Mouse (Mus musculus) c-Kit-positive CD71-positive TER-119-negative erythroid progenitor cells, embryonic 14.5 days (primary cell): Measurements from ENCODE around the gene Msh5.
A peak's percentile ranks its signal among the peaks of the same experiment; 100 is the strongest.
"Not testable (repeated sequence)": the region's sequence is repeated elsewhere in the genome, so short reads cannot be mapped to it uniquely, and the experiment has no call there.

Experiments
- DNase-seq: peaks from one replicate; pipeline ENCODE4 v3.0.0-alpha.2; 2013; ENCODE audit warnings: low read depth

Msh5 gene

GRCm38 (mm10) chr17:35023756-35024155 lies 22.8 kb downstream of the Msh5 start:
- DNase-seq: no peak

DNA sequence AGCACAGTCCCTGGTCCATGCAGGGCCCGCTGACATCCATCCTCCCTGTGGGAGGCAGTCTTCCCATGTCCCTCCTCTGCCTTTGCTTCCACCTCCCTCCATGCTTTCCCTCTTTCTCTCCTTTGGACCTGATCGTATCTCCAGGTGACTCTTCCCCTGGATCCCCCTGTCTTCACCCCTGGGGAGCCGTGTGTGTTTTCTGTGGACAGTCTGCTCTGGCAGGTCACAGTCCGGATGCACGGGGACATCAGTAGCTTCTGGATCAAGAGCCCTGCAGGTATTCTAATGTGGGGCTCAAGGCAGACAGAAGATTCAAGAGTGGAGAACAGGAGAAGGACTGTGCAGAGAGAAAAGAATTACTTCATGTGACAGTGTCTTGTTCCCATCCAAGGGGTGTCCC lies 23.3 kb downstream of the Msh5 start:
- DNase-seq: no peak

DNA sequence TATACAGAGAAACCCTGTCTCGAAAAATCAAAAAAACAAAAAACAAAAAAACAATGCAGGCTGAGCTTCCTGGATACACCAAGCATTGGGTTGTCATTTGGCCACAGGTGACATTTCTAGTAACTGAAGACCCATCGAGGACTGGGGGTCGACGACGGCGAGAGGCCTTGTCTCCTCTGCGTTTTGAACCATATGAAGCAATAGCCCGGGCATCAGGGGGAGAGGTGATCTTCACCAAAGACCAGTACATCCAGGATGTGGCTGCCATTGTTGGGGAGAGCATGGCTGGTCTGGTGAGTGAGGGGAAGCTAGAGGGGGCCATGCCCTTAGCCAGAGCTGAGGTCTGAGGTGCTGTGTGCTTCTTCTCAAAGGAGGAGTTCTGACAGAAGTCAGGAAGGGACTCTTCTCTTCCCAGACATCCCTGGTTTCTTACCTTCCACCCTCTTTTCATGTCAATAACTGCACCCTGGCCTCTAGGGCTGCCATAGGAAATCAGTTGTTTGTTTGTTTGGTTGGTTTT lies 23.9 kb downstream of the Msh5 start:
- no peak for DNase-seq

DNA sequence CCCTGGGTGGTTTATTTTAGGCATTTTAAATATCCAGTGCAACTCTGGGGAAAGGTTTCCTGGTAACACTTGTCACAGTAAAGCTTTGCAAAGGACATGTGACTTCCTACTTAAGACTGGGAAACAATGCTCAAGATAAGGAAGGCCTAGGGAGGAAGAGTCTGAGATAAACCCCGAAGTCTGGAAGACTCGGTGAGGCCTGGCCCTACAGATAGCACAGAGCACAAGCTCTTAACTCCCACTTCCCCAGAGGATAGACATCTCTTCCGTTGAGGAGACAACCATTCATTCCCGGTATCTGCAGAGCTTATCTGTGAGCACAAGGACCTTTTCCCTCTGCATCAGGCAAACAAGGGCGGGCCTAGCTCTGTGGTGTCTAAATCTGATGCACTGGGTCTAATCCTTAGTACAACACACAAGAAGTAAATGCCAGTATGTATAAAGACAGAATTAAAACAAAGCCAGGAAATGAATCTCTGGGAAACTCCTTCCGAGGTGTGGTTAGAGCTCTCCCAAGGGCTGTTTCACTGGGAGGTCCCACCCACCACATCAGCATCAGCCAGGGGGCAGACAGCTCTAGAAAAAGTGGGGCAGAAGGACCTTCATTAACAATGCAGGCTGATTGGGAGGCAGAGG lies 24.6 kb downstream of the Msh5 start:
- peak; percentile 85 for DNase-seq

GRCm38 (mm10) chr17:35021163-35021808 lies 25.3 kb downstream of the Msh5 start:
- peak; percentile 81 for DNase-seq

DNA sequence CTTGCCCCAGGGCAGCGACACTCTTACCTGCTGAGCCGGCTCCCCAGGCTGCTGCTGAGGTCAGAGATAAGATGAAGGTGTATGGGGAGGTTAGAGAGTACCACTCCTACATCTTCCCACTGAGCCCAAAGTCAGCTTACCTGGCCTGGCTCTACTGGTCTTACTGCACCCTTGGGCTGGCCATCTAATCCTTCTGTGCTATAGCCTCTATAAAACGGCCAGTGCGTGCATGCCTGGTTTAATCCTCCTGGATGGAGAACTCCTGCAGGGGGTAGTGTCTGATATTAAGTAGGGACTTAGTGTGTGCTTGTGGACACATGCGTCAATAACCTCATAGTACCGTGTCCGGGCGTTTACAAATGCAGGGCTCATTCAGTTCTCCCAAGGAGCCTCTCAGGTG lies 26.0 kb downstream of the Msh5 start:
- no peak for DNase-seq

GRCm38 (mm10) chr17:35019894-35020293 lies 26.7 kb downstream of the Msh5 start:
- no peak for DNase-seq

DNA sequence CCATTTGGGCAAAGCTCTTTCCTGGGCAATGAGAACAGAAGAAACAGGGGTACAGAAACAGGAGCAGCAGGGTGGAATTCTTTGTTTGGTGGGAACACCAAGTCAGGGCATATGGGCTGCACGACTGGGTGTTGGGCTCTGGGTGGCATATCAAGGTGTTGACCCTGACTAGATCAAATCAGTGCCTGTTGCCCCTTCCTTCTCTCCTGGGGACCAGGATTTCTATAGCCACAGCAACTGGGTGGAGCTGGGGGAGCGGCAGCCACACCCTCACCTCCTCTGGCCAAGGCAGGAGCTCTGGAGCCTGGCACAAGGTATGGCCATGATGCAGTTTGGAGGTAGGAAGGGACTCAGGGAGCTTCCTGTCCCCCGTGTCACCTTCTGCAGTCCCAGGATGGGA lies 28.4 kb downstream of the Msh5 start:
- no peak for DNase-seq

- no peak for DNase-seq
These were observed 28.9 kb downstream of the Msh5 start for GRCm38 (mm10) chr17:35017706-35018030.

DNA sequence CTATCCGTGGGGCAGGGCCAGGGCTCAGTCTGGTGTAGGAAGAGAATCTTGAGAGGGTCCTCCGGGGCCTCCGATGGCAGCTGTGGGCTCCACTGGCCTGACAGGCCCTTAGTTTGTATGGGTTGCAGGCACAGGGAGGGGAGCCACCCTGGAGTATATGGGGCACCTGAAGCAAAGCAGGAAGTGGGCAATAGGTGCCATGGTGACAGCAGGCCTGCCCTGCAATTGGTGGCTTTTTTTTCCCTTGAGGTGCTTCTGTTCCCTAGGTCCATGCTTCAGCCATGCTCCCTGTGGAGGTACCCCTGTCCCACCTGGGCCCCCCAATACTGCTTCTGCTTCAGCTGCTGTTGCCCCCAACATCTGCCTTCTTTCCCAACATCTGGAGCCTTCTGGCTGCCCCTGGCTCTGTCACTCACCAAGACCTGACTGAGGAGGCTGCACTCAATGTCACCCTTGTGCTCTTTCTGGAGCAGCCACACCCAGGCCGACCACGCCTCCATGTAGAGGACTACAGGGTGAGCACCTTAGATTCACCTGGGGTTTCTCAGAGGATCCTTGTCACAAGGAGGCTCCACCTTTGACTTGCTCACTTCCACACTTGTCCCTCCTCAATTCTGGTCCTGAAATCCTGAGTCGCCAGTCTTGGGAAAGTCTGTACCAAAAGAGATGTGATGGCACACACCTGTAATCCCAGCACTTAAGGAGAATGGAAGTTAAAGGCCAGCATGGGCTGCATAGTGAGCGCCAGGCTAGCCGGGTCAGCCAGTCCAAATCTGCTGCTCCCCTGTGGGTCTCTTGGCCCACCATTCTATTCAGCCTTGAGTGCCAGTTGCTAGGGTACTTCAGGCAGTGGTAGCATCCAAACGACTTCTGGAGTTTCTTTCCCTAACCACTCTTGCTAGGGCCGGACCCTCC lies 29.5 kb downstream of the Msh5 start:
- no peak for DNase-seq

- no peak for DNase-seq
These were observed 30.2 kb downstream of the Msh5 start, which contains the start of gene Vwa7 for GRCm38 (mm10) chr17:35016376-35016775. TSS of gene Vwa7 (plus strand) at chr17:35016579.

GRCm38 (mm10) chr17:35015296-35015695 lies 31.2 kb downstream of the Msh5 start:
- no peak for DNase-seq

- DNase-seq: no peak
These were observed 33.3 kb downstream of the Msh5 start for GRCm38 (mm10) chr17:35013221-35013620.

- no peak for DNase-seq
These were observed 34.1 kb downstream of the Msh5 start for GRCm38 (mm10) chr17:35012430-35012829.

- no peak for DNase-seq
These were observed 35.1 kb downstream of the Msh5 start for GRCm38 (mm10) chr17:35011440-35011839.

DNA sequence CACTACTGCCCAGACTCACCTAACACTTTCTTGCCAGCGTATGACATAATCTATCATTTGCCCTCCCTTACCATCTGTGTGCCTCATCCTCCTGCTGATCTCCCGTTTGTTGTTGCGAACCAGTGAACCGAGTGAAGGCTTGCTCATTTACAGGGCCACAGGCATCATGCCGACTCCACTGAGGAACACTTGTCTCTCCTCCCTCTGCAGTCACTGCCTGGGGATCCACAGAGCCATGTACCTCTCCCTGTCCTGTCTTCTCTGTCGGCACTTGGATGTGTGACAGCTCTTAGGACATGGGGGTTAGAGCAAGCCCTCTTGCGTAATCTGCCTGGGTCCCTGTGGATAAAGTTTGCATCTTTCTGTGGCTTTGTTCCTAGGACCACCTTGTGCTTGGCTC lies 37.0 kb downstream of the Msh5 start:
- no peak for DNase-seq

DNA sequence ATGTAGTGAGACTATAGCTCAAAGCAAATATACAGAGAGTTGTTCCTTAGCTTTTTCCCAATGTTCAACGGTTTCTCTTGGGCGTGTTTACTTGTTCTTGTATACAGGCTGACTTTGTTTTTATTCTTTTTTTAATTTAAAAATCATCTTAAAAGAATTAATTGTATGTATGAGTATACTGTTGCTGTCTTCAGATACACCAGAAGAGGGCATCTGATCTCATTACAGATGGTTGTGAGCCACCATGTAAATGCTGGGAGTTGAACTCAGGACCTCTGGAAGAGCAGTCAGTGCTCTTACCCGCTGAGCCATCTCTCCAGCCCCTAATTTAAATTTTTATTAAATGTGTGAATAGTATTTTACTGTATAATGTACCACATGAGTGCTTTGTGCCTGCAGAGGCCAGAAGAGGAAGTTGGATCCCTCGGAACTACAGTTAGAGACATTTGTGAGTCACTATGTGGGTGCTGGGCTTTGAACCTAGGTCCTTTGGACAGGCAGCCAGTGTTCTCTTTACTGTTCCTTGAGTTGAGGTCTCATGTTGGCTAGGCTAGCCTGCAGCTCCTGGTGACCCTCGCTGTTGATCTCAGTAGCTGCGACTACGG lies 39.1 kb downstream of the Msh5 start:
- DNase-seq: no peak

DNA sequence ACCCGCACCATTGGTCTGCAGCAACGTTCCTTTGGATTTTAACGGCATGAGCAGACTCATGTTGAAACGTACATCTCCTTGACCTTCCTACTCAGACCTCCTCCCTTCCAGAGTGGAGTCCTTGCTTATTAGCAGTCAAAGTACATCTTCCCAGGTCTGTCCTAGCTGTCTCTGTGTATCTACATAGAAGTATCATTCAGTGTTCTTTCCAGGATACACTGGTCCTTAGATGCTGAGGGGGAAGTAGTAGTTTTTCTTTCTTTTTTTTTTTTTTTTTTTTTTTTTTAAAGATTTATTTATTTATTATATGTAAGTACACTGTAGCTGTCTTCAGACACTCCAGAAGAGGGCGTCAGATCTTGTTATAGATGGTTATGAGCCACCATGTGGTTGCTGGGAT lies 40.6 kb downstream of the Msh5 start:
- DNase-seq: not testable (repeated sequence)

GRCm38 (mm10) chr17:35005158-35005557 lies 41.4 kb downstream of the Msh5 start:
- no peak for DNase-seq

DNA sequence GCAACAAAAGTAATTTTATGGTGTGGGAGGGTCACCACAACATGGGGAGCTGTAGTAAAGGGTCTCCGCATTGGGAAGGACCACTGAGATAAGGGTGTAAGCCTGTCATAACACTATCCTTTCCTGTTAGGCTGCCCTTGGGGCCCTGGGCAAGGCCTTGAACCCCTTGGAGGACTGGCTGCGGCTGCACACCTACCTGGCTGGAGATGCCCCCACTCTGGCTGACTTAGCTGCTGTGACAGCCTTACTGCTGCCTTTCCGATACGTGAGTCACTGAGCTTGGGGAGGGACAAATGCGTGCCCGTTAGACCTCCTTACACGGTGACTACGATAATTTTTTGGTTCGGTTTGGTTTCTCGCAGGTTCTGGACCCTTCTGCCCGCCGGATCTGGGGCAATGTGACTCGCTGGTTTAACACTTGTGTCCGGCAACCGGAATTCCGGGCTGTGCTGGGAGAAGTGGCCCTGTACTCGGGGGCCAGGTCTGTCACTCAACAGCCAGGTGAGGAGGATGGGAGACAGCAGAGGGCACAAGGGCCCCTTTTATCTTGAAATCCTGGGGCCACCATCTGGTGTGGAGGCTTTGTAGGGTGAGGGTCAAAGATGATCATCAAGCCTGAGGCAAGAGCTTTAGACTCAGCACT lies 42.3 kb downstream of the Msh5 start:
- DNase-seq: no peak

DNA sequence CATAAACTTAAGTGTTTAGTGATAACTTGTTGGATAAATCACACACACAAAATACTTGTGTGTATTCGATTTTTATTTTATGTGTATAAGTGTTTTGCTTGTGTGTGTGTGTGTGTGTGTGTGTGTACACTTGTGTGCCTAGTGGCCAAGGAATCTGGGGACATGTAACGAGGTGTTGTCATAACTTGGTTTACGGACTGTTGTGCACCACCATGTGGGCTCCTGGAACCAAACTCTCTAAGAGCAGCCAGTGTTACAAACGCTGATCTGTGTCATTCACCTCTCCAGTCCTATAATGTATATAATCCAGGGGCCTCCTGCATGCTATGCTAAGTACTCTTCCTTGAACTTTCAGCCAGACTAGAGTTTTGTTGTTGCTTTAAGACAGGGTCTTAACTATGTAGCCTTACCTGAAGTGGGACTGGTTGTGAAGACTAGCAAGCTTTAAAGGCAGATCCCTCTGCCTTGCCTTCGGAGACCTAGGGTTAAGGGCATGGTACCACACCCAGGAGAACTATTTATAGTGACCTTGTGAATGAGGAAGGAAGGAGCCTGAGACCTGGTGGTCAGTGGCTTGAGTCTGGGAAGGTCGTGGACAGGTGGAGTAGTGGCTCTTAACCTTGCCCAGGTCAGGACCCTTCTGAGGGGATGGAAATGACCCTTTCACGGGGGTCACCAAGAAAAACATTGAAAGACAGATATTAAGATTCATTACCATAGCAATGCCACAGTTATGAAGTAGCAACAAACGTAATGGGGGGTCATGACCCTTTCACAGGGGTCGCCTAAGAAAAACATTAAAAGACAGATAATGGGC lies 43.3 kb downstream of the Msh5 start:
- no peak for DNase-seq
